Mouse (Mus musculus) megakaryocyte, embryonic 14.5 days (primary cell): ENCODE data around the gene Mustn1.

Source experiments
- FLI1 ChIP-seq: IDR thresholded peaks from 2 replicates; pipeline ENCODE4 v1.6.1; 2012; ENCODE audit warnings: low read length, inconsistent platforms, mixed read lengths
- GATA1 ChIP-seq: IDR thresholded peaks from 3 replicates; pipeline ENCODE4 v1.6.1; 2012; ENCODE audit warnings: mixed read lengths, low read length, inconsistent platforms, borderline replicate concordance

DNA sequence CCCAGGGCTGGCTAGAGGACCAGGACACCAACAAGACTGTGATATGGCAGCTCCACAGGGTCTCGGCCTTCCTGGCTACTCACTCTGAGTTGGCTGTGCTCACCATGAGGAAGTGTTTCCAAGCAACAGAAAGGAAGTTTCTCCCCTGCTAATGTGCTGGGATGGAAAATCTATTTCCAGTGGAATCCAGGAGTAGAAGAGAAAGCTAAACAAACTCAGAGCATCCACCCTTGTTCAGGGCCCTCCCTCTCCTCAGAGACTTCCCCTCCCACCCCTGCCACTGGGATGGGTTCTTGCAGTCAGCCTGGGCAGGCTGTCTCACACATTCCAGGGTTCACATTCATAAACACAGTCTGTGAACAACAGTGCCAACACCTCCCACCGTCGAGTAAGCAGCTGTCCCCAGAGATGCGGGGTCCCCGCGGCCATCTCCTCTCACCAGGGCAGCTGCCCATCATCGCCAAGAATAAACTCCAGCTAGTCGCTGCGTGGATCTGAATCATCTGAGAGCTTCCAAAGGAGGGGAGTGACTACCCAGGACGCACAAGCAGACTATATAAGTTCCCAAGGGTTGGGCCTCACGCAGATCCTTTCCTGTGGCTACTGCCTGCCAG, at the start of gene Mustn1:
- TF ChIP-seq GATA1 (no peak), FLI1 (no peak)
